In the genomic region with DNA sequence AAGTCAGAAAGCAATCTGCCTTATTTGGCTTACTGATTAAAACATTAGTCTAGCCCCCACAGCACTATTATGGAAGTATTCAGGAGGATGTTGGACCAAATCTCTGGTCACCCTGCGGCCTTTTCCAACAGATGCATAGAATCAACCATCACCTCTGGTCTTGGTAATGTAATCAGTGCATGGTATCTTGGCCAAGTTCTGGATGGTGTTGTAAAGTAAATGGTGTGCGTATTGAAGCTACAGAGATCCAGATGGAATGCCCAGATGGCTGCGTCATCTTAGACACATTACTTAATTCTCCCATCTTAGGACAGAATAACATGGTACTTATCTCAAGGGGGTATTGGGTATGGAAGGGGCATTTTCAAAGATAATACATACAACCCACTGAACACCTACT, we compare ENCODE assay signal across 20 mouse cellular contexts. TPM values are rescaled to one million over a fixed set of nuclear protein-coding genes. Genes with fewer than 3 reads are reported as not detected.
"Had no signal": no experiment of that assay in that cellular context is flagged by ENCODE, and none has a peak within 500 bp of the region (broad histone marks: within the 10 kb centered on the region; RNA-seq: fewer than 3 reads in every experiment).

No protein-coding gene starts in this region.

- ATAC-seq: intestine, postnatal 0 days had no signal

- H3K4me3 ChIP-seq: left cerebral cortex, adult 2 months; liver, embryonic 13.5 days; midbrain, embryonic 15.5 days; myocyte; neural tube, embryonic 13.5 days; stomach, embryonic 15.5 days had no signal

- H3K36me3 ChIP-seq: liver, embryonic 13.5 days; midbrain, embryonic 12.5 days; midbrain, embryonic 15.5 days; neural tube, embryonic 13.5 days; stomach, embryonic 15.5 days had no signal

- H3K9ac ChIP-seq: liver, embryonic 13.5 days; midbrain, embryonic 12.5 days; midbrain, embryonic 15.5 days; neural tube, embryonic 13.5 days; stomach, embryonic 15.5 days had no signal

- H3K9me3 ChIP-seq: liver, embryonic 13.5 days; midbrain, embryonic 12.5 days; midbrain, embryonic 15.5 days; stomach, embryonic 15.5 days had no signal

- H3K27ac ChIP-seq: kidney, postnatal 0 days; left cerebral cortex, adult 2 months; liver, embryonic 13.5 days; macrophage; midbrain, embryonic 15.5 days; neural tube, embryonic 13.5 days; stomach, embryonic 15.5 days had no signal

- H3K4me1 ChIP-seq: liver, embryonic 13.5 days; stomach, embryonic 15.5 days had no signal

- H3K4me2 ChIP-seq: liver, embryonic 13.5 days; neural tube, embryonic 13.5 days; stomach, embryonic 15.5 days had no signal

- DNase-seq: kidney, adult 2 months; kidney, postnatal 25 days; layer of hippocampus, postnatal 36 days; liver, embryonic 13.5 days; right cerebral cortex, postnatal 25 days; spleen, adult 18-20 months; thymus, postnatal 25 days had no signal

RNA-seq across cellular contexts. Expression of a gene that starts 43.8 kb away (rescaled TPM):
- total RNA-seq: liver, adult 2 months; monocyte, adult 5-6 weeks had no signal
- polyA plus RNA-seq: limb, embryonic 11.5 days; liver, adult 2 months; liver, embryonic 13.5 days; liver, embryonic 16.5 days had no signal
